Mouse (Mus musculus): ENCODE data around the gene Txndc11. TPM values are rescaled to one million over a fixed set of nuclear protein-coding genes. Genes with fewer than 3 reads are reported as not detected.

Txndc11 gene
- total RNA-seq, 4 experiments from 2014 or later, result 27.5 to 31.0 (median 29.2) TPM

Small RNAs within 50 kb of the gene (microRNA-seq; reads per million reads assigned to microRNA genes)
- gene Gm23935, result 7.3 to 11.9 reads per million in 2 experiments

Other genes with a start within 250 kb of the Txndc11 start
- 100 to 1,000 TPM; 137 to 163 (median 148) TPM for gene Snn, start 73.7 kb downstream of the Txndc11 start, total RNA-seq (2022)
- gene Litaf, start 68.5 kb downstream of the Txndc11 start, total RNA-seq (2022), result 10 to 100 TPM; 12.2 to 37.8 (median 21.5) TPM
- gene Zc3h7a, start 41.7 kb upstream of the Txndc11 start, total RNA-seq (2022), result 100 to 1,000 TPM in 1 of 4 experiments, 10 to 100 TPM in 3; 72.6 to 102 (median 80.1) TPM
- gene Rsl1d1, start 68.7 kb upstream of the Txndc11 start, total RNA-seq (2022), result 10 to 100 TPM; 53.9 to 58.9 (median 55.8) TPM
- gene Gspt1, start 119.7 kb upstream of the Txndc11 start, total RNA-seq (2022), result 10 to 100 TPM; 81.2 to 88.4 (median 85.3) TPM
- under 1 TPM in 3 of 4 experiments, not detected in 1; 0.57 to 0.96 (median 0.68) TPM for gene Tnfrsf17, start 179.2 kb upstream of the Txndc11 start, total RNA-seq (2022)
- gene Snx29, start 188.3 kb upstream of the Txndc11 start, total RNA-seq (2022), result 10 to 100 TPM; 23.8 to 32.9 (median 29.4) TPM